Mouse (Mus musculus) right cerebral cortex, postnatal 4 days (tissue): ENCODE results near the gene Samt4.
"Not testable (repeated sequence)": the region's sequence is repeated elsewhere in the genome, so short reads cannot be mapped to it uniquely, and the experiment has no call there.

ENCODE experiments used
- DNase-seq: peaks from one replicate; pipeline ENCODE4 v3.0.0-alpha.2; 2022

Gene Samt4

GRCm38 (mm10) chrX:154481702-154482101 lies at the start of gene Samt4:
Samt4 (plus strand) TSS chrX:154482002.
- DNase-seq, result no peak

- DNase-seq, result not testable (repeated sequence)
Observed at GRCm38 (mm10) chrX:154443696-154444095, 38.1 kb upstream of the Samt4 start.

- DNase-seq, result not testable (repeated sequence)
Observed at GRCm38 (mm10) chrX:154468386-154468785, 13.4 kb upstream of the Samt4 start.
